Mouse (Mus musculus) kidney, adult 11 months (tissue): ENCODE measurements around the gene Tsr2.

Experiments
- DNase-seq: peaks from one replicate; pipeline ENCODE4 v3.0.0; 2022

The Tsr2 gene

GRCm38 (mm10) chrX:151096171-151097058, at the start of gene Tsr2:
Gene Tsr2 (minus strand): TSS chrX:151096543.
- peak; percentile 70 for DNase-seq

GRCm38 (mm10) chrX:151132785-151133184, 36.4 kb upstream of the Tsr2 start:
- no peak for DNase-seq

GRCm38 (mm10) chrX:151130493-151130892, 34.1 kb upstream of the Tsr2 start:
- DNase-seq = no peak

GRCm38 (mm10) chrX:151123933-151124332, 27.6 kb upstream of the Tsr2 start:
- DNase-seq = no peak

GRCm38 (mm10) chrX:151117432-151117831, 21.1 kb upstream of the Tsr2 start:
- no peak for DNase-seq

GRCm38 (mm10) chrX:151116795-151117194, 20.5 kb upstream of the Tsr2 start:
- peak; percentile 7 for DNase-seq

GRCm38 (mm10) chrX:151107301-151108067, 11.1 kb upstream of the Tsr2 start:
- DNase-seq = no peak

- no peak for DNase-seq
Measured at GRCm38 (mm10) chrX:151087418-151087817, 8.9 kb downstream of the Tsr2 start.

GRCm38 (mm10) chrX:151085599-151085998, 10.7 kb downstream of the Tsr2 start:
- DNase-seq = no peak

- DNase-seq = no peak
Measured at GRCm38 (mm10) chrX:151076941-151077485, 19.3 kb downstream of the Tsr2 start.

- no peak for DNase-seq
Measured at GRCm38 (mm10) chrX:151076007-151076406, 20.3 kb downstream of the Tsr2 start.

- no peak for DNase-seq
Measured at GRCm38 (mm10) chrX:151067876-151068275, 28.5 kb downstream of the Tsr2 start.

- no peak for DNase-seq
Measured at GRCm38 (mm10) chrX:151066071-151066666, 30.2 kb downstream of the Tsr2 start.

GRCm38 (mm10) chrX:151061615-151062299, 34.6 kb downstream of the Tsr2 start:
- DNase-seq = no peak

GRCm38 (mm10) chrX:151059346-151059745, 37.0 kb downstream of the Tsr2 start:
- DNase-seq = no peak

- peak; percentile 11 for DNase-seq
Measured at GRCm38 (mm10) chrX:151055559-151055958, 40.8 kb downstream of the Tsr2 start.

- DNase-seq = no peak
Measured at GRCm38 (mm10) chrX:151054489-151054888, 41.9 kb downstream of the Tsr2 start.

GRCm38 (mm10) chrX:151050337-151050736, 46.0 kb downstream of the Tsr2 start:
- DNase-seq = no peak

GRCm38 (mm10) chrX:151049661-151050215, 46.6 kb downstream of the Tsr2 start:
- DNase-seq = no peak

- peak; percentile 12 for DNase-seq
Measured at GRCm38 (mm10) chrX:151047431-151048058, 48.8 kb downstream of the Tsr2 start.

- DNase-seq = peak; percentile 85
Measured at GRCm38 (mm10) chrX:151046777-151047430, 49.4 kb downstream of the Tsr2 start.
